Mouse (Mus musculus) embryonic fibroblast, embryonic 13.5 days (primary cell): ENCODE results near the gene Fcho1. TPM values are rescaled to one million over a fixed set of nuclear protein-coding genes. Genes with fewer than 3 reads are reported as not detected.
A peak's percentile ranks its signal among the peaks of the same experiment; 100 is the strongest.
"Not testable (repeated sequence)": the region's sequence is repeated elsewhere in the genome, so short reads cannot be mapped to it uniquely, and the experiment has no call there.

Experiments used
- H3K27ac ChIP-seq: 2 replicates; pipeline ENCODE4 v1.5.1; 2012; ENCODE audit warnings: low read length, control low read depth, inconsistent platforms; ENCODE audit not compliant: insufficient read depth
- H3K4me1 ChIP-seq: 2 replicates; pipeline ENCODE4 v1.6.1; 2011; ENCODE audit warnings: low read length; ENCODE audit not compliant: control insufficient read depth, insufficient read depth
- H3K4me3 ChIP-seq: 2 replicates; pipeline ENCODE4 v1.5.1; 2011; ENCODE audit warnings: mild to moderate bottlenecking, control low read depth, low read length; ENCODE audit not compliant: insufficient read depth
- CTCF ChIP-seq: IDR thresholded peaks from 2 replicates; pipeline ENCODE4 v1.5.1; 2011; ENCODE audit warnings: mild to moderate bottlenecking, control low read depth, low read length, moderate library complexity, borderline replicate concordance; ENCODE audit not compliant: insufficient read depth
- POLR2A ChIP-seq: IDR thresholded peaks from 2 replicates; pipeline ENCODE4 v1.6.1; 2011; ENCODE audit warnings: low read depth, mild to moderate bottlenecking, control low read depth, low read length, moderate library complexity
- polyA plus RNA-seq: library from polyadenylated mRNA; stranded (reverse); fragments of >200 nt; gene quantifications from 2 replicates; pipeline ENCODE4 v1.2.4, GENCODE M21; 2011; ENCODE audit warnings: low read depth; ENCODE audit not compliant: missing spikeins, insufficient read length

The Fcho1 gene
- polyA plus RNA-seq, 1 experiment: not detected

DNA sequence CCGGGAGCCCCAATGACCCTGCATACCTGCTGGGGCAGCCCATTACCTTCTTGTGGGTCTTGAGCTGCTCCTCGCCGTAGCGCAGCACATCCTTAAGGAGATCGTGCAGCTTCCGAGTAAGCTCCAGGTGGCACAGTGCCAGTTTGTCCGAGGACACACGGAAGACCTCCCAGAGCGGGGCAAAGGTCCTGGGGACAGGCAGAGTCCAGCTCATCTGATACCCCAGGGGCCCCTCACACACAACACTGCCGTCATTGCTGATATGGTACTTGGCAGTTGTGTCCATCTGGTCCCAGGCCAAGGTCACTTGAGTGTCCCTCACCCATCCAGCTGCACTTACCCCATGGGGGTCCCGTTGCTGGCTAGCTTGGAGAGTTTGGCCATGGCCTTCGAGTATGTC is 8.4 kb downstream of the Fcho1 start:
- no peak overlapping the region for H3K4me3 ChIP-seq
- TF ChIP-seq POLR2A: no peak
- TF ChIP-seq CTCF: no peak
- H3K4me1 ChIP-seq: no peaks in the 10 kb centered on the region

DNA sequence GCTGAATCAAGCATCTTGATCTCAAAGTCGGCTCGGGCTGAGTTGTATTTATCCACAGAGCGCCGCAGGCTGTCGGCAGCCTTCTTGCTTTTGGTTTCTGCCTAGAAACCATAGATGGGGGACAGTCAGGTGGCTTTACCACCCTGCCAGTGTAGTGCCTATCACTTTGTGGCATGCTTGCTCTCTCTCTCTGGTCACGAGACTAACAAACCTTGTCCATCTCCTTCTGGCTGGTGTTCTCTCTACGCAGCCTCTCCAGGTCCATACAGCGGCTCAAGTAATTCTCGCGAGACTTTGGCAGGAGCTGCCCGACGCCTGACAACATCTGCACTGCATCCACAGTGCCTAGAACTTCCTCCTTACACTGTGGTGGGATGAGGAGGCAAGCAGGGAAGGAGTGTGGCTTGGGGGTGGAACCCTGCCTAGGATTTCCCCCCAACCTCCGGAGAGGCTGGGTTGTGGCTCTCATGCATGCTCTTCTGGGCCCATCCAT is 8.9 kb downstream of the Fcho1 start:
- no peak for TF ChIP-seq CTCF
- TF ChIP-seq POLR2A: no peak
- Histone ChIP-seq H3K4me1 (no peaks in the 10 kb centered on the region), H3K27ac (no peak overlapping the region), H3K4me3 (no peak overlapping the region)

More for the DNA sequence above, 8.4 kb downstream of the Fcho1 start:
- H3K27ac ChIP-seq: no peak overlapping the region

DNA sequence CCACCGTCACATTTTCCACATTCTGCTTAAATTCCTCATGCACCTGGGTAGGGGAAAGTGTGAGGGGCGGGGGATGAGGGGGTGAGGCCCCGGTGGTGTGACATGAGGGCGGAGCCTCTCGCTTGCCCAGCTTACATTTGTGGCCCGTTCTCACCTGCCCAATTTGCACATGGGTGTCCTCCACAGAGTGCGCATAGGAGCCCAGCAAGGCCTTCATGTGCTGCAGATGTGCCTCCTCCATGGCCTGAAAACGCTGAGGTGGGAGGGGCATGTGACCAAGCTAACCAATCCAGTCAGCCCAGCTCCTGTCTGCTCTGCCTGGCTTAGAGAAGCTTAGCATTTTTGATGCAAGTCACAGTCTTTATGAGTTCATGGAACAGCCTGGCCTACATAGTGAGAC is 10.0 kb downstream of the Fcho1 start:
- TF ChIP-seq CTCF: no peak
- TF ChIP-seq POLR2A: no peak
- H3K4me3 ChIP-seq: no peak overlapping the region
- no peak overlapping the region for H3K27ac ChIP-seq
- no peaks in the 10 kb centered on the region for H3K4me1 ChIP-seq

DNA sequence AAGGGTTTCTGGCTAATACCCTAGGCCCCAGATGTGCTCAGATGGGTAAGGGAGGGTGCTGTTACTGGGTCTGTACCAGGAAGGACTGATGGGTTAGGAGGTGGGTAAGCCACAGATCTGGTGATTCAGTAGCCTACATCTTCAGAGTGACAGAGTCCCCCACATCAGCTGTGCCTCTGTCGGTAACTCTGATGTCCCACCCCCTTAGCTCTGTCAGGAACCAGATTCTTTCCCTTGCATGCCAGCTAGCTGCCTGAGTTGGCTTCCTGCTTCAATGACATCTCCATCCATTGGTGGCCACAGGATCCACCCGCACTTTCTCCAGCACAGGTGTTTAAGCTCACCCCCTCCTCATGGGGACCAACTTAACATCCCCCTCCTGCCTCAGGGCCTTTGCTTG is 13.9 kb downstream of the Fcho1 start:
- H3K4me1 ChIP-seq: no peaks in the 10 kb centered on the region
- H3K27ac ChIP-seq: no peak overlapping the region
- TF ChIP-seq CTCF: no peak
- TF ChIP-seq POLR2A: no peak
- no peak overlapping the region for H3K4me3 ChIP-seq

DNA sequence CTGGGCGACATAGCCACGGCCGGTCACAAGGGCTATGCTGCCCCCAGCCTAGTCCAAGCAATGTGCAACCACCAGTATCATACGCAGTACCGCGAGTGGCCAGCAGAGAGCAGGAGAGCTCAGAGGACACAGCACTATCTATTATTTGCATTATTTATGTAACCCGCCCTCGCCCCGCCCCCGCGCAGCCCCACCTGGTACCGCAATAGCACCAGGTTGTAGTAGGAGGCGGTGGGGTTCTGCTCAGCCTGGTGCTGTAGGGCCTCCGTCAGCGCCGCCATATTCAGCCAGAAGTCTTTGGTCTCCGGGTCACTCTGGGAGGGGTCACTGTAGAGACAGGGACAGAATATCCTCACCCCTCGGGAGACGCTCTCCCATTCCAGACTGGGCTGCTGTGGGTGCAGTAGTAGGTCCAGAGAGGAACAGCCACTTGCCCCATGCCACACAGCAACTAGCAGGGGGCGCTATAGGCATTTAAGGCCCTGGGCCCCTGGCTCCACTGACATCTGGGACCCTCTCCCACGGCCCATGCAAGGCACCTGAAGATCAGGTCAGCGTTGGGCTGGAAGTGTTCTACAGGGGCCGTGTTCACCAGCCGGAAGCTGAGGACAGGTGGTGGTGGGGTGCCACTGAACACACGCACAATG is 15.6 kb downstream of the Fcho1 start:
- Histone ChIP-seq H3K4me3 (no peak overlapping the region), H3K4me1 (no peaks in the 10 kb centered on the region), H3K27ac (no peak overlapping the region)
- TF ChIP-seq POLR2A (no peak), CTCF (peak; percentile 92; the same call in 1 of the 2 replicates)

DNA sequence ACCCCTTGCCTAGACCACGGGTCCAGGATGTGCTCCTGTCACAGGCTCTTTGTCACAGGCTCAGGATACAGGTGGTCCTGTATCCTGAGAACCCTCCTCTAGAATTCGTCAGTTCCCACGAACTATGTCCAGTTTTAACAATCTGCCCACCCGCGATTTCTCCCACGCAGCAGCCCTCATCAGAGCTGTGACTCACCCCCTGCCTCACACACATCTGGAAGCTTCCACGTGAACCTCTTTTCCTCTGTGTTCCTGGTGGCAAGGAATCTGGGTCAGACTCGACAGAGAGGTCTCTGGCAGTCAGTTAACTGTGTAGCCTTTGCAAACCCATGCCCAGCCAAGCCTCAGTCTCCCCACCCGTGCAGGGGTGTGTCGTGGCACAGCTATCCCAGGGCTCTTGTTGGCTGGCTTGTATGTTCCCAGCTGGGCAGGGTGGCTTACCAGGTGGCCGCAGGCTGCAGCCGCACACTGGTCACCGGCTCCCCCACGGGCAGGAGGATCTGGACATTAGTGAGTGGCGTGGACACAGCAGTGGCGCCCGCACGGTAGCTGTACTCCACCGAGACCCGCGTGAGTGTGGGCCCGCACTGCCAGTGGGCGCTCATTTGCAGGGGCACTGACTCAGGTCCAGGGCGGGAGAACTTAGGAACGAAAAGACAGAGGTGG is 16.2 kb downstream of the Fcho1 start:
- H3K4me1 ChIP-seq: no peaks in the 10 kb centered on the region
- H3K27ac ChIP-seq: no peak overlapping the region
- no peak for TF ChIP-seq CTCF
- TF ChIP-seq POLR2A: no peak
- H3K4me3 ChIP-seq: no peak overlapping the region

DNA sequence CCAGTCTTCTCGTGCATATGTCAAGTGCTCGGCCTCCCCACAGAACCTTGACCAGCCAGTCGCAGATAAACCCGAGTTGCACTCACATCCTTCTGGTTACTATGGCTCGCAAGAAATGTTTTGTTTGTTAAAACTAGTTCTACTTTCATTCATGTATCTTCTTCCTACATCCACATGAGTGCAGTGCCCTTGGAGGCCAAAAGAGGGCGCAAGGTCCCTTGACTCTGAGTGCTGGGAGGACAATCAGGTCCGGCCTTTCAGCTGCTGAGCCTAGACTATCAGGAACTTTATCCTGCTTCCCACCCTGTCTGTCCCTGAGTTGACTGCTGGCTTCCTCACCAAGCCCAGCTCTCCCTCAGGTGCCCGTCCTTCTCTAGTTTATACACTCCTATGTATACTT is 17.6 kb downstream of the Fcho1 start:
- TF ChIP-seq CTCF (peak; percentile 57; the same call in 1 of the 2 replicates), POLR2A (no peak)
- Histone ChIP-seq H3K4me3 (no peak overlapping the region), H3K4me1 (no peaks in the 10 kb centered on the region), H3K27ac (no peak overlapping the region)

DNA sequence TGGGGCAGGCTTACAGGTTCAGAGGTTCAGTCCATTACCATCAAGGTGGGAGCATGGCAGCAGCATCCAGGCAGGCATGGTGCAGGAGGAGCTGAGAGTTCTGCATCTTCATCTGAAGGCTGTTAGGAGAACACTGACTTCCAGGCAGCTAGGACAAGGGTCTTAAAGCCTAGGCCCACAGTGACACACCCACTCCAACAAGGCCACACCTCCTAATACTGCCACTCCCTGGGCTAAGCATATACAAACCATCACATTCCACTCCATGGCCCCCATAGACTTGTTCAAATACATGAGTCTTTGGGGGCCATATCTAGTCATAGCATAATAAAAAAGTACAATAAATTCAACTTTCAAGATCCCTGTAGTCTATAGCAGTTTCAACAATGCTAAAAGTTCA is 22.1 kb downstream of the Fcho1 start:
- not testable (repeated sequence) for H3K27ac ChIP-seq, H3K4me1 ChIP-seq, H3K4me3 ChIP-seq

DNA sequence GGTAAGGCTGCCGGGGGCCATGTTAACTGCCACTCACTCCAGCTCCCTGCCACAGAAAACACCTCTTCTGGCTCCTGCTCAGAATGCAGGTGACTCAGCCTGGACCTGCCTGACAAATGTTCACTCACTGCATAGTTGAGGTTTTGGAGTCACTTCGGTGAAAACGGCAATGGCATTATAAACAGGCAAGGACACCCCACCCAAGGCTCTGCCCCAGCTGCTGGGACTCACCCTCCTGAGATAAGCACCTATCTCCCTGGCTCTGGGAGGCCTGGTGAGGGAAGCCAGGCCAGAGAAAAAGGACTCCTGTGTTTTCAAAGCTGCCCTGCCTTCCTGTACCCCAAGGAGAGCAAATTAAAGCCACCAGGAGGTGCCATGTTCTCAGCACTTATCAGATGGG is 22.6 kb downstream of the Fcho1 start:
- H3K4me1 ChIP-seq: no peaks in the 10 kb centered on the region
- TF ChIP-seq POLR2A (no peak), CTCF (no peak)
- no peak overlapping the region for H3K4me3 ChIP-seq
- H3K27ac ChIP-seq: no peak overlapping the region

DNA sequence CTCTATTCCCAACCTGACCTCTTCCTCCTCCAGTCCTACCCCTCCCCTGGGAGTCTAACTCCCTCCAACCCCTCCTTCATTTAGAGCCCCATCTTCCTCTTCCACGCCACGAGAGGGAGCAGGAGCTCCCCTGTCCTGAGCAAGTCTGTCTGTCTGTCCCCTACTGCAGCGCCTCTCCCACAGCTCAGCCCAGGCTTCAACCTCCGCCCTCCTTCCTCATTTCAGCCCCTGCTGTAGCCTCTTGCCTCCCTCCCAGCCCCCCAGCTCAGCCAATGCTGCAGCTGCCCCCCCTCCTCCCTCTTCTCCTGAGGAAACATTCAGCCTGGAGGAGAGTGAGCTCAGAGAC is 23.5 kb downstream of the Fcho1 start:
- no peak overlapping the region for H3K27ac ChIP-seq
- no peaks in the 10 kb centered on the region for H3K4me1 ChIP-seq
- TF ChIP-seq POLR2A: no peak
- TF ChIP-seq CTCF: no peak
- H3K4me3 ChIP-seq: no peak overlapping the region

DNA sequence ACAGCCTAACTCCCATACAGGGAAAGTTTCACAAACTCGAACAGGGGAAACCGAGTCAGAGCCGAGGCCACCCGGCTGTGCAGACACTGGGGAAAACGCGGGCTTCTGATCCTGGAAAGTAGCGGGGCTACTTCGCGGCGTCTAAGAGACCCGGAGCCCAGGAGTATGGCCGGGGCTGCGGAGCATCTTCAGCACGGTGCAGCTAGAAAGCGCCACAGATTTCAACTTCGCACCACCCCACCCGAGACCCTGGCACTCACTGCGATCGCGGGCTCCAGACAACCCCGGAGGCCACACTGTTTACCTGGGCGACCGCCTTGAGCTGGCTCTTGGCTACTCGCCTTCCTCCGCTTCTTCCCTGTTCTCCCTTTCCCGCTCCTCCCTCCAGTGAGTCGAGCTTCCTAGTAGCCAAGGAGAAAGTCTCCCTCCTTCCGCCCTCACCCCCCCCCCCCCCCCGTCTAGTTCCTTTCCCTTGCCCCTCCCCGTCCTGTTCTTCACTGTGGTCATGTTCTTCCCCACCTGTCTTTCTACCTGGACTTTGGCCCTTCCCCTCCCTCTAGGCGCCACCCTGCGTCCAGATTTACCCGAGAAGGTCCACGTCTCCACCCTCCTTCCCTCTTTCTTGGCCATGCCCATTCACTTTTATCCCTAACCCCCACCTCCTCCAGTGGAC is 24.0 kb downstream of the Fcho1 start, which contains the start of gene B3gnt3:
B3gnt3 (minus strand) TSS at position 376 of the 673 bp plus-strand sequence.
- no peak within 1 kb of the TSS for H3K27ac ChIP-seq
- H3K4me1 ChIP-seq: no peaks in the 10 kb centered on the region
- H3K4me3 ChIP-seq: peak within 1 kb of the TSS; percentile 28
- TF ChIP-seq CTCF (no peak), POLR2A (no peak)
